Mouse (Mus musculus) hindbrain, embryonic 15.5 days (tissue): ENCODE data around the gene Zfp950. TPM values are rescaled to one million over a fixed set of nuclear protein-coding genes. Genes with fewer than 3 reads are reported as not detected.

ENCODE experiments used
- polyA plus RNA-seq: library from polyadenylated mRNA; unstranded; fragments of >200 nt; fragmentation: Nextera tagmentation; extraction: Ambion mirVana; gene quantifications from 2 replicates; pipeline ENCODE4 v1.2.1, GENCODE M21; 2015

Zfp950 gene
- polyA plus RNA-seq, 1 experiment from 2014 or later: 47.7 TPM

Other genes with a start within 250 kb of the Zfp950 start
- gene Gm7102, start 35.5 kb upstream of the Zfp950 start, polyA plus RNA-seq: 0.18 TPM in 1 of 2 replicates, not detected in the other
- not detected in 2 replicates for gene Gm6020, start 43.0 kb upstream of the Zfp950 start, polyA plus RNA-seq
- 60.2 and 77.5 TPM in 2 replicates for gene Csf2ra, start 87.6 kb upstream of the Zfp950 start, polyA plus RNA-seq
- gene Gm21060, start 156.2 kb upstream of the Zfp950 start, polyA plus RNA-seq: not detected in 2 replicates